Mouse (Mus musculus): ENCODE data around the gene Plin3.
"Not testable (repeated sequence)": the region's sequence is repeated elsewhere in the genome, so short reads cannot be mapped to it uniquely, and the experiment has no call there.

The Plin3 gene

GRCm38 (mm10) chr17:56273482-56273881 is 19.2 kb downstream of the Plin3 start:
- no peak for DNase-seq

GRCm38 (mm10) chr17:56272644-56273043 is 20.0 kb downstream of the Plin3 start:
- DNase-seq = no peak

GRCm38 (mm10) chr17:56271609-56272253 is 20.9 kb downstream of the Plin3 start:
- DNase-seq = no peak

- DNase-seq = no peak
Measured at GRCm38 (mm10) chr17:56269741-56270140, 22.9 kb downstream of the Plin3 start.

DNA sequence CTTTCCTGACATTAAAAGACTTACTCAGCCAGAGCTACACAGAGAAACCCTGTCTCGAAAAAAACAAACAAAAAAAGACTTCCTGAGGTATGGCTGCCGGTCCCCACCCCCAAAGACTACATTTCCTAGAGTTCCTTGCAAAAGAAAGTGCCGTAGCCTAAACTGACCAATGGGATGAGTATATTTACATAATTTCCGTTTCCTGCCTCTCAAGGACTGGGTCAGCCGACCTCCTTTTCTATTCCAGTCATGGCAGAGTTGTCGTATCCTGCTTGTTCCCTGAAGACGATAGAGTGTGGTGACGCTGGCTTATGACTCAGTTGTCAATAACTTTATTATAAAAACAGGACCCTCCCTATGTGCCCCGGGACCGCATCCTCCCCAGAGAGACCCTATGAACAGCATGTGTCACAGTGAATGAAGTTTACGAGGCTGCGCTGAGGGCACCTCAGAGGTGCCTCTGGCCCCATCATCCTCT is 23.5 kb downstream of the Plin3 start:
- peak; percentile 70 to 77 for DNase-seq

DNA sequence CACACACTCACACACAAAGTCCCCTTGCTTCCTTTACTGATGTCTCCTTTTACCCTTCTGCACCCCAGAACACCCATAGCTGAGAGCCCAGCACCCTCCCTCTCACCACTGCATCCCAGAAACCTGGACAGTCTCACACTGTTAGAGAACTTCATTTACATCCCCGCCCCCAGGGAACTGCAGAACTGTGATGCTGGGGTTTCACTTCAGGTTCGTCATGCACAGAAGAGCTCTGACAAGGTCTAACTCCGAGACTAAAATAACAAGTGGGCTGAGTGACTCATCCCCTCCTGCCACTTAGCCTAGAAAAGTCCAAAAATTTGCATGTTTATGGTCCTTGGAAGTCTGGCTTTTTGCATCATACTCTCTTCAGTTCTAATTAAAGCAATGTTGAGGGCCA is 26.4 kb downstream of the Plin3 start:
- no peak for DNase-seq

- DNase-seq = no peak
Measured at GRCm38 (mm10) chr17:56265869-56266268, 26.8 kb downstream of the Plin3 start.

- no peak for DNase-seq
Measured at GRCm38 (mm10) chr17:56265011-56265410, 27.7 kb downstream of the Plin3 start.

DNA sequence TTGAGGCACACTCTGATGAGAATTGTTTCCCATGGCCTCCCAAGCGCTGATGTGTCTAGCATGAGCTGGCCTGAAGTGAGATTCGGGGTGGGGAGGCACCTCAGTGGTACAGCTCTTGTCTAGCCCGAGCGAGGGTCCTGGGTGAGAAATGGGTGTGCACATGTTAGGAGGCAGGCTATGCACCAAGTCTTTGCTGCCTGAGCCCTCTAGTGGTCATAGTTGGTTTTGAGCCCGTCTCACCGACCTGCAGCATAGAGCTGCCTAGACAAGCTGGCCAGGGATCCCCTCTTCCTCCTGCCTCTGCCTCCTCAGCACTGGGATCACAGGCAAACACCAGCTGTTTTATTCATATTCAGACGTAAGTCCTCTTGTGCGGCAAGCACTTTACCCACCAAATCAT is 28.7 kb downstream of the Plin3 start:
- DNase-seq = peak; percentile 90

DNA sequence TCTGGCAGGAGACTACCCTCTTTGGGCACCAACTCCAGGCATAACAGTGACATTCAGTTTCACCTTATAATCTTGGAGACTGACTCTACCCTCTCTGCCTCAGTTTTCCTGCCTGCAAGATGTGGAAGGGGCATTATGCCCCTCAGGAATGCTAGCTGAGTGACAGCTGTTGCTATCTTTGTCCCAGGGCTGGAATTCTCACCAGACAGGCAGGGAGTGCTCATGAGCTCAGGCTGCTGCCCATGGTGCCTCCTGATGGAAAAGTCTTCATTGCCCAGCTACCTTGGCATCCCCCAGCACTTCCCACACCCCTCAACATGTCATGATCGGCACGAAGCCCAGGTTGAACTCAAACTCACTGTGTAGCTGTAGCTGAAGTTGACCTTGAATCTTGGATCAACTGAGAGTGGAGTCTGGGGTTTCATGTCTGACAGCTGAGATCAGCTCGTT is 30.0 kb downstream of the Plin3 start:
- no peak for DNase-seq

- peak in 1 of 2 experiments; percentile 23 for DNase-seq
Measured at GRCm38 (mm10) chr17:56261166-56261565, 31.5 kb downstream of the Plin3 start.

GRCm38 (mm10) chr17:56259301-56260037 is 33.2 kb downstream of the Plin3 start:
- DNase-seq = no peak

GRCm38 (mm10) chr17:56258812-56259211 is 33.9 kb downstream of the Plin3 start:
- DNase-seq = not testable (repeated sequence)

- DNase-seq = not testable (repeated sequence)
Measured at GRCm38 (mm10) chr17:56258269-56258668, 34.4 kb downstream of the Plin3 start.

DNA sequence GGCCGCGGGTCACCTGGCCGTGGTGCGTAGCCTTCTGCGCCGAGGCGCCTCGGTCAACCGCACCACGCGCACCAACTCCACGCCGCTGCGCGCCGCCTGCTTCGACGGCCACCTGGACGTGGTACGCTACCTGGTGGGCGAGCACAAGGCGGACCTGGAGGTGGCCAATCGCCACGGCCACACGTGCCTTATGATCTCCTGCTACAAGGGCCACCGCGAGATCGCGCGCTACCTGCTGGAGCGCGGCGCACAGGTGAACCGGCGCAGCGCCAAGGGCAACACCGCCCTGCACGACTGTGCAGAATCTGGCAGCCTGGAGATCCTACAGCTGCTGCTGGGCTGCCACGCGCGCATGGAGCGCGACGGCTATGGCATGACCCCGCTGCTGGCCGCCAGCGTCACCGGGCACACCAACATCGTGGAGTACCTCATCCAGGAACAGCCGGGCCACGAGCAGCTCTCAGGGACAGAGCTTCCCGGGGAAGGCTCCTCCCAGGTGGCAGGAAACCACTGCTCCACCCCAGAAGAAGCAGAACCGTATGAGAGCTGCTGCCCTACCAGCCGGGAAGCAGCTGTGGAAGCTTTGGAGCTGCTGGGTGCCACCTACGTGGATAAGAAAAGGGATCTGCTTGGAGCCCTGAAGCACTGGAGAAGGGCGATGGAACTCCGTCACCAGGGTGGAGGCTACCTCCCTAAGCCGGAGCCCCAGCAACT is 35.3 kb downstream of the Plin3 start:
- peak in 1 of 2 experiments; percentile 49 for DNase-seq

DNA sequence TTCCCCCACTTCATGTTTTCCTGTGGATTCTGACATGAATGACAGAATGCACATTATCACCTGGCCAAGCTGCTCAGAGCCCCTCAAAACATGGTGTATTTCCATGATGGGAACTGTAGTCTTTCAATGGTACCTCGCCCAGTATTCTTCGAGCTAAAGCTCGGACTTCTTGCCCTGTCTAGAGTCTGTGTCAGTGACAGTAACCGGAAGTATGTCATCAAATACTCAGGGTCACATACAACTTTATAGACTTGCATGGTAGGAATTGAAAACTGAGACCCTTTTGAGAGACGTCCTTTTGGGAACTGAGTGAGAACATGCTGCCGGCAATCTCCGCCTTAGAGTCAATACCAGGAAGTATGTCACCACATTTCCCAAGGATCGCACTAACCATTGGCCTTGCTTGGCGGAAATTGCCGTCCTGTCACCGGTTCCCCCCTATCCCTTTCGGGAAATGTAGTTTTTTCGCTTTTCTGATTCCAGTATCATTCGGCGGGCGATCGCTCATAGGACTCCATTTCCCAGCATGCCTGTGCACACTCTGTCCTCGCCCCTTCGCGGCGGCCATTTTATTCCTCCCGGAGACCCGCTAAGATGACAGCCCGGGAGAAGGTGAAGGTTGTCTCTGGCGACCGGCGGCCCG is 36.3 kb downstream of the Plin3 start, which contains the start of gene Fem1a:
Gene Fem1a (plus strand): TSS at position 572 of the 643 bp plus-strand sequence.
- peak; percentile 91 to 94 for DNase-seq

GRCm38 (mm10) chr17:56255863-56256238 is 36.8 kb downstream of the Plin3 start:
- DNase-seq = peak; percentile 100

DNA sequence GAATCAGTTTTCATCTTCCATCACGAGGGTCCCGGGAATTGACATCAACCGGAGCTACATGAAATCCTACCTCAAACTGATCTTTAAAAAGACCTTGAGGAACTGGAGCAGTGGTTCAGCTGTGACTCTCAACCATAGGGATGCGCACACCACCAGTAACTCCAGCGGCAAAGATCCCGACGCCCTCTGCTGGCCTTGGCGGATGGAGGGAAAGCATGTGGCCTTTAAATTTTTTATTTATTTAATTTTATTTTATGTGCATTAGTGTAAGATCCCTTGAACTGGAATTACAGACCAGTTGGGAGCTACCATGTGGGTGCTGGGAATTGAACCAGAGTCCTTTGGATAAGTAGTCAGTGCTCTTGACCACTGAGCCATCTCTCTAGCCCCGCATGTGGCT is 37.2 kb downstream of the Plin3 start:
- DNase-seq = peak; percentile 72 to 79

- DNase-seq = no peak
Measured at GRCm38 (mm10) chr17:56254695-56255094, 38.0 kb downstream of the Plin3 start.

GRCm38 (mm10) chr17:56251136-56251829 is 41.4 kb downstream of the Plin3 start:
- DNase-seq = peak; percentile 82 to 90

DNA sequence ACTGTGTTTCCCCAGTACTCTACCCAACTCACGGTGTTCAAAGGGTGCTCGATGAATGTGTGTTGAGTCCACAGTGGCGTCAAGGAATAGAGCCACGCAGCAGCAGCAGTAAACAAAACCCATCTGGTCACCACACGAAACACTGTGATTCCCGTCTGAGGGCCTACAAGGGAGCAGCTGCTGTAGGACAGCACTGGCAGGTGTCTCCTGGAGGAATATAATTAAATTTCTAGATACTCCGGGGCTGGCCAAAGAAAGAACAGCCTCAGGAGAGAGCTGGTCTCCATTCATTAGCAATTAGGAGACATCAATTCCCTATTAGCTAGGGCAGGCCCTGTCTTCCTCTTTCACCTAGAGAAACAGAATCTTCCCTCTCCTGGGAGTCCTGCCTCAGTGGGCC is 47.1 kb downstream of the Plin3 start:
- DNase-seq = no peak
